Mouse (Mus musculus): ENCODE measurements around the gene H2-Eb1. TPM values are rescaled to one million over a fixed set of nuclear protein-coding genes. Genes with fewer than 3 reads are reported as not detected.
"Not testable (repeated sequence)": the region's sequence is repeated elsewhere in the genome, so short reads cannot be mapped to it uniquely, and the experiment has no call there.

The H2-Eb1 gene
- total and polyA plus RNA-seq, 2 experiments from 2014 or later = 0.52 to 4.1 TPM

DNA sequence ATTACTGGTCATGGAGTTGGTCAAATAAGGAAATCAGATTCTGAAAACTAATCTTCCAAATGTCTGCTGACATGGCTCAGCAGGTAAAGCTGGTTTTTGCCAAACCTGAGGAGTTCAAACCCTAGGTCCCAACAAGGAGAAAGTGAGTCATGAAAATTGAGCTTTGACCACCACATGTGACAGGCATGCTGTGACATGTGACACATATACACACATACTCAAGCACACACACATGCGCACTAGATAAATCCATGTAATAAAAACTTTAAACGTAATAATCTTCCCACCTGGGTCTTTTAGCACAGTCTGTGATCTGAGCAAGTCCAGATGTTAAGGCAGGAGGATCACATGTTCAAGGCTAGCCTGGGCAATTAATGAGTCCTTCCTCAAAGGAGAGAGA, 1.9 kb upstream of the H2-Eb1 start:
- no peaks in the 10 kb centered on the region for H3K36me3 ChIP-seq (ENCODE audit: insufficient read depth, low read length)
- 86% methylated on average over 2 of the region's 2 CpGs for WGBS
- no peak for ATAC-seq

DNA sequence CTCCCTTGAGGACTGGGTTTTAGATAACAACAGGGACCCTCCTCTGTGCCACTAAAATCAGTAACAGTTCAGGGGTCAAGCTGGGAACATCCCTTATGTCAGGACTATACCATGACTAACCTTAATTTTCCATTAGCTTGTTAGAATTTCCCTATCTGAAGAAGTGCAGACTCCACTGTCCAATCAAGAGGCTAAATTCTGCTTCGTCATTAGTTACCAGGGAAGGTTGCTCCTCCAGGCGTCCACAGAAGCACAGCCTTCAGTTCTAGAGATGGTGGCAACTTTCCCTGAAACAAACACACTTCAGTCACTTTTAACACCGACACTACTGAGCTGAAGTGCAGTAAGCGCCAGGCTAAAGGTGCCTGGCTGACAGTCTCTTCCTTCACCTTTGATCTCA, 916 bp upstream of the H2-Eb1 start:
- TF ChIP-seq CTCF (IDR thresholded peaks at IDR 0.05; ENCODE audit: low read depth) = no peak
- H3K27me3 ChIP-seq (ENCODE audit: insufficient read depth, low read length) = no peaks in the 10 kb centered on the region
- no peak overlapping the region for H3K27ac ChIP-seq
- peaks cover 4% of the 10 kb centered on the region; the same call in 1 of the 2 replicates for H3K4me1 ChIP-seq (ENCODE audit: insufficient read depth, low read length)
- H3K4me2 ChIP-seq (ENCODE audit: low read depth, low read length) = no peak overlapping the region
- no peaks in the 10 kb centered on the region for H3K9me3 ChIP-seq (ENCODE audit: low read length)
- H3K36me3 ChIP-seq (ENCODE audit: insufficient read depth, low read length) = no peaks in the 10 kb centered on the region
- H3K4me3 ChIP-seq (ENCODE audit: low read length) = no peak overlapping the region
- 21% methylated on average over 4 of the region's 4 CpGs for WGBS
- DNase-seq (ENCODE audit: low spot score) = peak; percentile 82
- peak; percentile 71; the same call in 1 of the 2 replicates for ATAC-seq
- no peak overlapping the region for H3K9ac ChIP-seq (replicated peaks; ENCODE audit: low read length)

More for the DNA sequence above, 1.9 kb upstream of the H2-Eb1 start:
- Histone ChIP-seq H3K9ac (replicated peaks; ENCODE audit: low read length) (no peak overlapping the region), H3K4me3 (ENCODE audit: low read length) (no peak overlapping the region), H3K27ac (no peak overlapping the region), H3K4me2 (ENCODE audit: low read depth, low read length) (no peak overlapping the region), H3K9me3 (ENCODE audit: low read length) (no peaks in the 10 kb centered on the region), H3K27me3 (ENCODE audit: insufficient read depth, low read length) (no peaks in the 10 kb centered on the region), H3K4me1 (ENCODE audit: insufficient read depth, low read length) (no peaks in the 10 kb centered on the region)
- DNase-seq (ENCODE audit: low spot score) = no peak
- TF ChIP-seq CTCF (IDR thresholded peaks at IDR 0.05; ENCODE audit: low read depth) = no peak

DNA sequence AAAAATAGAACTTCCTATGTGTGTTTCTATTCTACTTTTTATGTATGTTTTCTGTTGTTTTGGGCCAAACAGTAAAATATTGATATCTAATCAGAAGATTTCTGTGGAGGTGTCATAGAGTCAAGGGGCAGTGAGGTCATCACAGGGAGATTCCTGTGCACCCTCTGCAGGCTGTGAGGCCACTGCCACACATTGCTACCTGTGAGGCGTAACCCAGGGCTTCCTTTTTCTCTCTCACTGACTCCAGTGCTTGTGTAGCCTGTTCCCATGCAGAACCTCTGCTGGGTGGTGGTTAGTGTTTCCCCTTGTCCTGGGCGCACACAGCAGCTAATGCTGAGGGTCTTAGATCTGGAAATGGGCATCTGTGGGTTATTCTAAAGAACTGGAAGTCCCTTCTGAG, 740 bp downstream of the H2-Eb1 start:
- H3K9me3 ChIP-seq (ENCODE audit: low read length) = no peaks in the 10 kb centered on the region
- H3K4me3 ChIP-seq (ENCODE audit: low read length) = no peak overlapping the region
- ATAC-seq (no peak), DNase-seq (ENCODE audit: low spot score) (no peak)
- peaks cover 4% of the 10 kb centered on the region; the same call in 1 of the 2 replicates for H3K4me1 ChIP-seq (ENCODE audit: insufficient read depth, low read length)
- no peak overlapping the region for H3K4me2 ChIP-seq (ENCODE audit: low read depth, low read length)
- 82% methylated on average over 2 of the region's 2 CpGs for WGBS
- no peak overlapping the region for H3K9ac ChIP-seq (replicated peaks; ENCODE audit: low read length)
- H3K27ac ChIP-seq = no peak overlapping the region
- H3K36me3 ChIP-seq (ENCODE audit: insufficient read depth, low read length) = no peaks in the 10 kb centered on the region
- H3K27me3 ChIP-seq (ENCODE audit: insufficient read depth, low read length) = no peaks in the 10 kb centered on the region
- TF ChIP-seq CTCF (IDR thresholded peaks at IDR 0.05; ENCODE audit: low read depth) = no peak

DNA sequence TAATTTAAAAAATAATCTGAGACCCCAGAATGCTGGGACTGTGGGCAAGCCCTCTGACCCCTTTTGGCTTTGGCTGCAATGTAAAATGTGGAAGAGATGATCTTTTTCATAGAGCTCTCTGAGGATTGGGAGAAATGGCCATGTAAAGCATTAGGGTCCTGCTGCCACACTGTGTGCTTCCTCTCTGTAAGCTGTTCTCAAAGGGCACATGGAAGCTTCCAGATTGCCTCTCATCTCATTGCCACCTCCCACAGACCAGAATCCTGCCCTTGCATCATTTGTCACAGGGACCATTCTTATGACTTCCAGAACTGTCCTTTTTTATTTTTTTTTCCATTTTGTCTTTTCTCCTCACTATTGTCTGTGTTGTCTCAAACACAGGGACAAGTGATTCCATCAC, 1.5 kb downstream of the H2-Eb1 start:
- H3K36me3 ChIP-seq (ENCODE audit: insufficient read depth, low read length) = no peaks in the 10 kb centered on the region

DNA sequence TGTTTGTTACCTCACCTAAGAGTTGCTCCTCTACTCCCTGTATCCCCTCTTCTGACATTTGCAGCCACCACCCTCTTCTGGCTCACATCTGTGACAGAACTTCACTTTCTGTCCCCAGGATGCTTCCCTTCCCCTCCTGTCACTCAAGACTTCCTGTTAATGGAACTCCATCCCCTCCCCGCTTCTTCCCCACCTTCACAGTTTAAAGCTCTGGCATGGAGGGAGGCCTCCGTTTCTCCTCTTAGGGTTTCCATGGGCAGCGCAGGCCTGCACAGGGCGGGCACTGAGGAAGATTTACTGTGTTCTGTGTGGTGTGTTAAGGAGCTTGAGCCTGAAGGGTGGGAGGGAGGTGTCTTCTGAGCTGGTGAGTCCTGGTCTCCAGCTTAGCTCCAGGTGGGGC, 2.5 kb downstream of the H2-Eb1 start:
- Histone ChIP-seq H3K36me3 (ENCODE audit: insufficient read depth, low read length) (no peaks in the 10 kb centered on the region), H3K27me3 (ENCODE audit: insufficient read depth, low read length) (no peaks in the 10 kb centered on the region), H3K9me3 (ENCODE audit: low read length) (no peaks in the 10 kb centered on the region), H3K4me2 (ENCODE audit: low read depth, low read length) (no peak overlapping the region), H3K4me3 (ENCODE audit: low read length) (no peak overlapping the region), H3K9ac (replicated peaks; ENCODE audit: low read length) (no peak overlapping the region), H3K27ac (no peak overlapping the region), H3K4me1 (ENCODE audit: insufficient read depth, low read length) (peaks cover 4% of the 10 kb centered on the region; the same call in 1 of the 2 replicates)
- no peak for TF ChIP-seq CTCF (IDR thresholded peaks at IDR 0.05; ENCODE audit: low read depth)
- 90% methylated on average over 4 of the region's 4 CpGs for WGBS
- DNase-seq (ENCODE audit: low spot score) = no peak
- ATAC-seq = no peak

More for the DNA sequence above, 1.5 kb downstream of the H2-Eb1 start:
- Histone ChIP-seq H3K27ac (no peak overlapping the region), H3K4me1 (ENCODE audit: insufficient read depth, low read length) (peaks cover 4% of the 10 kb centered on the region; the same call in 1 of the 2 replicates), H3K4me2 (ENCODE audit: low read depth, low read length) (no peak overlapping the region), H3K27me3 (ENCODE audit: insufficient read depth, low read length) (no peaks in the 10 kb centered on the region), H3K9ac (replicated peaks; ENCODE audit: low read length) (no peak overlapping the region), H3K4me3 (ENCODE audit: low read length) (no peak overlapping the region), H3K9me3 (ENCODE audit: low read length) (no peaks in the 10 kb centered on the region)
- no peak for DNase-seq (ENCODE audit: low spot score)
- ATAC-seq = no peak
- TF ChIP-seq CTCF (IDR thresholded peaks at IDR 0.05; ENCODE audit: low read depth) = no peak

DNA sequence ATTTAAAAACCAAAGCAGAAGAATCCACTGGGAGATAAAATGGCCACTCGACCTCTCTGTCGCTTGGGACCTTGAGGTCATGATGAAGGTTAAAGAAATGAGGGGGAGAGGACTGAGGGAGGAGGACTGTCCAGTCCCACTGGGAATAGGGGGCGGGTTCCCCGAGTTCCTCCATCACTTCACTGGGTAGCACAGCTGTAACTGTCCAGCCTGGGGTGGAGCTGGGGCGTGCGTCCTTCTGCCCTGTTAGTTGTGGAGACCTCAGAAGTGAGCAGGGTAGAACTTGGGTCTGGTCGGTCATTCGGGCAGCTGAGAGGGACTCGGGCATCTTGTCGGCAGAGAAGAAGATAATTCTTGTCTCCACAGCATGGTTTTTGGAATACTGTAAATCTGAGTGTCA, 3.6 kb downstream of the H2-Eb1 start:
- Histone ChIP-seq H3K4me2 (ENCODE audit: low read depth, low read length) (peak overlapping the region; percentile 74), H3K36me3 (ENCODE audit: insufficient read depth, low read length) (no peaks in the 10 kb centered on the region), H3K9ac (replicated peaks; ENCODE audit: low read length) (peak overlapping the region; percentile 63), H3K27ac (peak overlapping the region; percentile 41; the same call in 1 of the 2 replicates), H3K4me1 (ENCODE audit: insufficient read depth, low read length) (peaks cover 4% of the 10 kb centered on the region; the same call in 1 of the 2 replicates), H3K27me3 (ENCODE audit: insufficient read depth, low read length) (no peaks in the 10 kb centered on the region), H3K9me3 (ENCODE audit: low read length) (no peaks in the 10 kb centered on the region), H3K4me3 (ENCODE audit: low read length) (peak overlapping the region; percentile 52)
- 28% methylated on average over 10 of the region's 10 CpGs for WGBS
- DNase-seq (ENCODE audit: low spot score) (no peak), ATAC-seq (no peak)
- TF ChIP-seq CTCF (IDR thresholded peaks at IDR 0.05; ENCODE audit: low read depth) = no peak

DNA sequence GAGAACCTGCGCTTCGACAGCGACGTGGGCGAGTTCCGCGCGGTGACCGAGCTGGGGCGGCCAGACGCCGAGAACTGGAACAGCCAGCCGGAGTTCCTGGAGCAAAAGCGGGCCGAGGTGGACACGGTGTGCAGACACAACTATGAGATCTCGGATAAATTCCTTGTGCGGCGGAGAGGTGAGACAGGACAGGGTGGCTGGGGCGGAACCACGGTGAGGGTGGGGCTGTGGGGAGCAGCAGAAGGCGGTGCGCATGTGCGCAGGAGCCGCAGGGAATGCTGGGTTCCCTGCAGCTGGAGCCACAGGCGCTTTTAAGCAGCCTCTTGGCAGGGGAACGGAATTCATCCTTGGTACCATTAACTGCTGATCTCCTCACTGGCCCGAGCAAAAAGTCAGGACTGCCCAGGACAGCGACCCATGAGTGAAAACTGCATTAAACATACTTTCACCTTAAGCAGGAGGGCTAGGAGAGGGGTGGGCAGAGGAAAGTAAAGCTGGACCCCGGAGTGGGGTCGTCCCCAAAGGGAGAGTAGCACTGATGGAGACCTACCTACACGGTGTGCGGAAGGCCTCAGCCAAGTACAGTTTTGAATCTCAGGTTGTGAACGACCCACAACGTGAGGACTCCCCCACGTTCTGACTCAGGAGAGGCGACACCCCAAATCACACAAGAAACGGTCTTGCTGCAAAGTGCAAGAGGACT, 4.2 kb downstream of the H2-Eb1 start:
- TF ChIP-seq CTCF (IDR thresholded peaks at IDR 0.05; ENCODE audit: low read depth) = no peak
- Histone ChIP-seq H3K4me1 (ENCODE audit: insufficient read depth, low read length) (peaks cover 4% of the 10 kb centered on the region; the same call in 1 of the 2 replicates), H3K27ac (peak overlapping the region; percentile 45; the same call in 1 of the 2 replicates), H3K4me3 (ENCODE audit: low read length) (peak overlapping the region; percentile 52), H3K9ac (replicated peaks; ENCODE audit: low read length) (peak overlapping the region; percentile 63), H3K36me3 (ENCODE audit: insufficient read depth, low read length) (no peaks in the 10 kb centered on the region), H3K27me3 (ENCODE audit: insufficient read depth, low read length) (no peaks in the 10 kb centered on the region), H3K9me3 (ENCODE audit: low read length) (no peaks in the 10 kb centered on the region), H3K4me2 (ENCODE audit: low read depth, low read length) (peak overlapping the region; percentile 74)
- DNase-seq (ENCODE audit: low spot score) (peak; percentile 74), ATAC-seq (peak; percentile 76)
- 27% methylated on average over 38 of the region's 38 CpGs for WGBS

DNA sequence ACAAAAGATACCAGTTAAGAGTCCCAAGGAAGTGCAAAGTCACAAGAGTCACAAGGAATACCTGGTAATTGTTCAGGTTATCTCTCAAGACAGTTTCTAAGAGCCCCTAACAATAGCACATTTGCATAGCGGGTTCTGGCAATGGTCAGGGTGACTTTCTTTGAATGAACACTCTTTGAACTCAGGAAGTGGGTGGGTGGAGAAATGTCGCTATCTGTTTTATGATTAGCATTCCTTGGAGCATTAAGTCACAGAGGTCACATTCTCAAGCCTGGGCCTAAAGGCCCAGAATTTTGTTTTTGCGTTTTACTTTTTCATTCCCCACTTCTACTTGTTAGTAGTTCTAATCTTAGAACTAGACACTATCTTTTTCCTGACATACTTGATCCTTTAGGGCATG, 4.9 kb downstream of the H2-Eb1 start:
- not testable (repeated sequence) for ATAC-seq; H3K4me2 ChIP-seq (ENCODE audit: low read depth, low read length); H3K27me3 ChIP-seq (ENCODE audit: insufficient read depth, low read length); H3K4me3 ChIP-seq (ENCODE audit: low read length); H3K9ac ChIP-seq (replicated peaks; ENCODE audit: low read length); H3K27ac ChIP-seq; H3K9me3 ChIP-seq (ENCODE audit: low read length); H3K4me1 ChIP-seq (ENCODE audit: insufficient read depth, low read length); DNase-seq (ENCODE audit: low spot score); H3K36me3 ChIP-seq (ENCODE audit: insufficient read depth, low read length)
- WGBS = 89% methylated on average over 3 of the region's 3 CpGs
